Mouse (Mus musculus) lung, postnatal 0 days (tissue): ENCODE measurements around the gene Ttc16.

Experiments used
- CTCF ChIP-seq: IDR thresholded peaks from 2 replicates; pipeline ENCODE4 v1.5.1; 2016; ENCODE audit warnings: antibody characterized with exemption, mild to moderate bottlenecking
- EP300 ChIP-seq: IDR thresholded peaks from 2 replicates; pipeline ENCODE4 v1.6.1; 2016; ENCODE audit warnings: antibody characterized with exemption, mild to moderate bottlenecking, control low read depth

- no peak for TF ChIP-seq CTCF
- peak; percentile 71 for TF ChIP-seq EP300
Observed at GRCm38 (mm10) chr2:32728463-32728862, 47.0 kb downstream of the Ttc16 start.
